Mouse (Mus musculus) erythroblast, adult 5-6 weeks (primary cell): ENCODE data around the gene 0610010K14Rik. TPM values are rescaled to one million over a fixed set of nuclear protein-coding genes. Genes with fewer than 3 reads are reported as not detected.

Experiments used
- ATAC-seq: replicated peaks from 2 replicates; pipeline ENCODE4 v1.8.0; 2016; ENCODE audit warnings: moderate number of reproducible peaks, mild to moderate bottlenecking, moderate TSS enrichment, inconsistent platforms; ENCODE audit not compliant: poor library complexity, low FRiP score, severe bottlenecking
- total RNA-seq, 2 experiments: library from RNA; stranded (forward) in 1 of 2; stranded (reverse) in 1 of 2; fragments of 150-400 nt in 1 of 2; fragments of 200-764, 138-1000 nt in 1 of 2; gene quantifications; 2 replicates each; pipeline versions ENCODE4 v1.2.3 to v1.2.4; 2015 to 2017; ENCODE audit warnings: low replicate concordance in 2 of 2

The 0610010K14Rik gene
- total RNA-seq, 2 experiments from 2014 or later, result 7.8 to 16.5 TPM

DNA sequence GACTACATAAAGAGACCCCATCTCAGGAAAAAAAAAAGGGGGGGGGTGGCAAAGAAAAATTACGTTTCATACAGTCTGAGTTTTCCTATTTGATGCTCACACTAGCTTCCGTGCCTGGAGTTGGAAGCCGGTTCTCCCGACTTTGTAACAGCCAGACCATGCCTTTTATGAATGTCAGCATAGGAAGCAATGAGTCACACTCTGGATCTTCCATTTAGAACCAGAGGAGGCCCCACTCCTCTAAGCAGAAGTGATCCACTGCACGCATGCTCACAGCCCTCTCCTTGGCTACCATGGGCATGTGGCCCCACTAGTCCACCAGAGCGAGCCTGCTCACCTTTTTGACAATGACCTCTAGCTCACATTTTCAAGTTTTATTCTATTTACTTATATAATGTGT is 46.5 kb downstream of the 0610010K14Rik start:
- ATAC-seq, result no peak

DNA sequence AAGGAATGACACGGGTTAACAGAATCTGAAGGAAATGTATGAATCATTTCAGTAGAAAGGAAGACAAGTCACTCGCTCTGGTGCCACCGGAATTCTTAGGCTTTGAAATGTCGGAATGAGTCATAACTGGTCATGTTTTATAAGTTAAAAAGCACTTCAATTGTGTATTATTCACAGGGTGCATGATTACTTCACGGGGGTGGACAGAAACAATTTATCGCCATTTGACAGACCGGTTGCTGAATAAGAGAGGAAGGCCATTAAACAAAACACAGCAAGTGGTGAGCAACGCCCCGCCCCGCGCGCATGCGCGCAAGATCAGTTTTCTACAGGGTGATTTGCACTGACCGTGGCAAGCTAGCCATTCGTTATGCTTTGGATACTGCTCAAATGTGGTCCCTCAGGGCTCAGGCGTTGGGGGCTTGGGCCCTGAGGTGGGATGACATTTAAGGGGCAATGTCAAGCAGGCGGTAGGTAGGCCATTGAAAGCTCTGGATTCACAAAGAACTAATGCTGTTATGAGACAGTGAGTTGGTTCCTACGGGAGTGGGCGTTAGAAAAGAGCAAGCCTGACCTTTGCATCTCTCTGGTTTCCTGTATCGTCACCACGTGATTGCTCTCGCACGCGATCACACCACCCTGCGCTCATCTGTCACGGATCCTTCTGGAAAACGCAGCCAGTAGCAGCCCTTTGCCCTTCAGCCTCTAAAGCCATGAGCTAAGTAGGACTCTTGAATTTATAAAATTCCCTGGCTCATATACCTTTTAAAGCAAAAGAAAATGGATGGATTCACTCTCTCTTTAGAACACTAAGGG is 48.2 kb downstream of the 0610010K14Rik start:
- no peak for ATAC-seq

Other genes starting within 250 kb of the 0610010K14Rik start
- gene Gabarap, start 246.8 kb downstream of the 0610010K14Rik start, total RNA-seq (2015; ENCODE audit: low replicate concordance), result 328 and 394 TPM in 2 replicates
- 127 and 214 TPM in 2 replicates for gene Gabarap, start 246.8 kb downstream of the 0610010K14Rik start, total RNA-seq (2017; ENCODE audit: low replicate concordance)
- 8.5 and 11.3 TPM in 2 replicates for gene Phf23, start 242.1 kb downstream of the 0610010K14Rik start, total RNA-seq (2015; ENCODE audit: low replicate concordance)
- gene Phf23, start 242.1 kb downstream of the 0610010K14Rik start, total RNA-seq (2017; ENCODE audit: low replicate concordance), result 7.4 and 11.0 TPM in 2 replicates
- 1.3 and 4.2 TPM in 2 replicates for gene Dvl2, start 237.3 kb downstream of the 0610010K14Rik start, total RNA-seq (2015; ENCODE audit: low replicate concordance)
- gene Dvl2, start 237.3 kb downstream of the 0610010K14Rik start, total RNA-seq (2017; ENCODE audit: low replicate concordance), result 2.1 and 7.4 TPM in 2 replicates
- 23.6 and 48.4 TPM in 2 replicates for gene Acadvl, start 222.5 kb downstream of the 0610010K14Rik start, total RNA-seq (2015; ENCODE audit: low replicate concordance)
- 18.6 and 20.4 TPM in 2 replicates for gene Acadvl, start 222.5 kb downstream of the 0610010K14Rik start, total RNA-seq (2017; ENCODE audit: low replicate concordance)
- gene Dlg4, start 221.0 kb downstream of the 0610010K14Rik start, total RNA-seq (2015; ENCODE audit: low replicate concordance), result 7.7 TPM in 1 of 2 replicates, not detected in the other
- 0.17 and 0.84 TPM in 2 replicates for gene Dlg4, start 221.0 kb downstream of the 0610010K14Rik start, total RNA-seq (2017; ENCODE audit: low replicate concordance)
- gene Asgr1, start 183.8 kb downstream of the 0610010K14Rik start, total RNA-seq (2015; ENCODE audit: low replicate concordance), result not detected in 2 replicates
- not detected in 2 replicates for gene Asgr1, start 183.8 kb downstream of the 0610010K14Rik start, total RNA-seq (2017; ENCODE audit: low replicate concordance)
- 3.3 TPM in 1 of 2 replicates, not detected in the other for gene Asgr2, start 145.3 kb downstream of the 0610010K14Rik start, total RNA-seq (2015; ENCODE audit: low replicate concordance)
- gene Asgr2, start 145.3 kb downstream of the 0610010K14Rik start, total RNA-seq (2017; ENCODE audit: low replicate concordance), result not detected in 2 replicates
- gene Mgl2, start 107.6 kb downstream of the 0610010K14Rik start, total RNA-seq (2015; ENCODE audit: low replicate concordance), result 8.5 and 15.7 TPM in 2 replicates
- 12.4 and 18.7 TPM in 2 replicates for gene Mgl2, start 107.6 kb downstream of the 0610010K14Rik start, total RNA-seq (2017; ENCODE audit: low replicate concordance)
- 6.7 and 13.2 TPM in 2 replicates for gene Clec10a, start 81.7 kb downstream of the 0610010K14Rik start, total RNA-seq (2015; ENCODE audit: low replicate concordance)
- gene Clec10a, start 81.7 kb downstream of the 0610010K14Rik start, total RNA-seq (2017; ENCODE audit: low replicate concordance), result 2.3 and 2.4 TPM in 2 replicates
- gene Slc16a11, start 25.2 kb downstream of the 0610010K14Rik start, total RNA-seq (2015; ENCODE audit: low replicate concordance), result not detected in 2 replicates
- gene Slc16a11, start 25.2 kb downstream of the 0610010K14Rik start, total RNA-seq (2017; ENCODE audit: low replicate concordance), result not detected in 2 replicates
- 2.5 and 8.1 TPM in 2 replicates for gene Slc16a13, start 16.9 kb downstream of the 0610010K14Rik start, total RNA-seq (2015; ENCODE audit: low replicate concordance)
- gene Slc16a13, start 16.9 kb downstream of the 0610010K14Rik start, total RNA-seq (2017; ENCODE audit: low replicate concordance), result 5.1 and 8.2 TPM in 2 replicates
- gene Bcl6b, start 8.1 kb downstream of the 0610010K14Rik start, total RNA-seq (2015; ENCODE audit: low replicate concordance), result not detected in 2 replicates
- 0.56 and 0.68 TPM in 2 replicates for gene Bcl6b, start 8.1 kb downstream of the 0610010K14Rik start, total RNA-seq (2017; ENCODE audit: low replicate concordance)
- 2.3 TPM in 1 of 2 replicates, not detected in the other for gene Gm21988, start 1.9 kb upstream of the 0610010K14Rik start, total RNA-seq (2015; ENCODE audit: low replicate concordance)
- gene Gm21988, start 1.9 kb upstream of the 0610010K14Rik start, total RNA-seq (2017; ENCODE audit: low replicate concordance), result not detected in 2 replicates
- gene Rnasek, start 1.9 kb upstream of the 0610010K14Rik start, total RNA-seq (2015; ENCODE audit: low replicate concordance), result 76.9 and 79.4 TPM in 2 replicates
- 16.2 and 19.5 TPM in 2 replicates for gene Rnasek, start 1.9 kb upstream of the 0610010K14Rik start, total RNA-seq (2017; ENCODE audit: low replicate concordance)
- 2.3 TPM in 1 of 2 replicates, not detected in the other for gene Alox12, start 17.4 kb upstream of the 0610010K14Rik start, total RNA-seq (2015; ENCODE audit: low replicate concordance)
- gene Alox12, start 17.4 kb upstream of the 0610010K14Rik start, total RNA-seq (2017; ENCODE audit: low replicate concordance), result 0.28 TPM in 1 of 2 replicates, not detected in the other
- gene Alox12e, start 84.7 kb upstream of the 0610010K14Rik start, total RNA-seq (2015; ENCODE audit: low replicate concordance), result 0.96 and 2.5 TPM in 2 replicates
- gene Alox12e, start 84.7 kb upstream of the 0610010K14Rik start, total RNA-seq (2017; ENCODE audit: low replicate concordance), result 0.42 TPM in 1 of 2 replicates, not detected in the other
- 14.4 and 37.1 TPM in 2 replicates for gene Alox15, start 114.1 kb upstream of the 0610010K14Rik start, total RNA-seq (2015; ENCODE audit: low replicate concordance)
- 5.7 and 26.6 TPM in 2 replicates for gene Alox15, start 114.1 kb upstream of the 0610010K14Rik start, total RNA-seq (2017; ENCODE audit: low replicate concordance)
- 1.7 and 9.4 TPM in 2 replicates for gene Pelp1, start 172.1 kb upstream of the 0610010K14Rik start, total RNA-seq (2015; ENCODE audit: low replicate concordance)
- gene Pelp1, start 172.1 kb upstream of the 0610010K14Rik start, total RNA-seq (2017; ENCODE audit: low replicate concordance), result 1.1 and 3.6 TPM in 2 replicates
- gene Arrb2, start 194.7 kb upstream of the 0610010K14Rik start, total RNA-seq (2015; ENCODE audit: low replicate concordance), result 37.4 and 64.9 TPM in 2 replicates
- gene Arrb2, start 194.7 kb upstream of the 0610010K14Rik start, total RNA-seq (2017; ENCODE audit: low replicate concordance), result 37.1 and 38.1 TPM in 2 replicates
- gene Med11, start 214.0 kb upstream of the 0610010K14Rik start, total RNA-seq (2015; ENCODE audit: low replicate concordance), result 11.5 and 20.5 TPM in 2 replicates
- gene Med11, start 214.0 kb upstream of the 0610010K14Rik start, total RNA-seq (2017; ENCODE audit: low replicate concordance), result 5.4 and 6.2 TPM in 2 replicates
- gene Zmynd15, start 221.5 kb upstream of the 0610010K14Rik start, total RNA-seq (2015; ENCODE audit: low replicate concordance), result not detected in 2 replicates
- gene Zmynd15, start 221.5 kb upstream of the 0610010K14Rik start, total RNA-seq (2017; ENCODE audit: low replicate concordance), result not detected in 2 replicates
- gene Cxcl16, start 222.1 kb upstream of the 0610010K14Rik start, total RNA-seq (2015; ENCODE audit: low replicate concordance), result not detected in 2 replicates
- not detected in 2 replicates for gene Cxcl16, start 222.1 kb upstream of the 0610010K14Rik start, total RNA-seq (2017; ENCODE audit: low replicate concordance)